Mouse (Mus musculus) neural tube, embryonic 11.5 days (tissue): ENCODE data around the gene Cav1. TPM values are rescaled to one million over a fixed set of nuclear protein-coding genes. Genes with fewer than 3 reads are reported as not detected.

Experiments used
- ATAC-seq: fragments of 200-750 bp; cut with Nextera tagmentation; 2 replicates; pipeline ENCODE4 v1.8.0; 2017; ENCODE audit warnings: moderate number of reproducible peaks, mild to moderate bottlenecking, moderate TSS enrichment, moderate library complexity; ENCODE audit not compliant: insufficient read depth, low FRiP score, low TSS enrichment
- DNase-seq: peaks from one replicate; pipeline ENCODE4 v3.0.0-alpha.2; 2015; ENCODE audit warnings: low spot score
- H3K27ac ChIP-seq: fragments of 300-500 bp; sonication (generic); 2 replicates; pipeline ENCODE4 v1.5.1; 2014; ENCODE audit warnings: low read depth, mild to moderate bottlenecking, low read length
- H3K27me3 ChIP-seq: fragments of 300-500 bp; sonication (generic); 2 replicates; pipeline ENCODE4 v1.6.1; 2014; ENCODE audit warnings: mild to moderate bottlenecking, low read length, mixed read lengths; ENCODE audit not compliant: control insufficient read depth, insufficient read depth
- H3K36me3 ChIP-seq: fragments of 300-500 bp; sonication (generic); 2 replicates; pipeline ENCODE4 v1.6.1; 2014; ENCODE audit warnings: mild to moderate bottlenecking, low read length, moderate library complexity, mixed read lengths; ENCODE audit not compliant: control insufficient read depth, insufficient read depth
- H3K4me1 ChIP-seq: fragments of 300-500 bp; sonication (generic); 2 replicates; pipeline ENCODE4 v1.6.1; 2014; ENCODE audit warnings: low read length, mixed read lengths; ENCODE audit not compliant: control insufficient read depth, insufficient read depth
- H3K4me2 ChIP-seq: fragments of 300-500 bp; sonication (generic); 2 replicates; pipeline ENCODE4 v1.6.1; 2014; ENCODE audit warnings: low read depth, mild to moderate bottlenecking, moderate library complexity
- H3K4me3 ChIP-seq: fragments of 300-500 bp; sonication (generic); 2 replicates; pipeline ENCODE4 v1.5.1; 2014; ENCODE audit warnings: low read depth, low read length
- H3K9ac ChIP-seq: fragments of 300-500 bp; sonication (generic); 2 replicates; pipeline ENCODE4 v1.6.1; 2014; ENCODE audit warnings: mild to moderate bottlenecking, low read length
- H3K9me3 ChIP-seq: fragments of 300-500 bp; sonication (generic); 2 replicates; pipeline ENCODE4 v1.6.1; 2016; ENCODE audit warnings: low read length; ENCODE audit not compliant: control insufficient read depth
- WGBS: fragments of 180-500 bp; shearing (Covaris S2); extraction: QIAGEN DNeasy Blood & Tissue Kit; methylation state at CpG from one replicate; pipeline ENCODE4 v1.1.7; 2014; 5-methylcytosine and 5-hydroxymethylcytosine counted together
- polyA plus RNA-seq: library from polyadenylated mRNA; unstranded; fragments of >200 nt; fragmentation: Nextera tagmentation; extraction: Ambion mirVana; gene quantifications from 2 replicates; pipeline ENCODE4 v1.2.1, GENCODE M21; 2014

Gene Cav1
- polyA plus RNA-seq, 1 experiment from 2014 or later, result 16.5 TPM

DNA sequence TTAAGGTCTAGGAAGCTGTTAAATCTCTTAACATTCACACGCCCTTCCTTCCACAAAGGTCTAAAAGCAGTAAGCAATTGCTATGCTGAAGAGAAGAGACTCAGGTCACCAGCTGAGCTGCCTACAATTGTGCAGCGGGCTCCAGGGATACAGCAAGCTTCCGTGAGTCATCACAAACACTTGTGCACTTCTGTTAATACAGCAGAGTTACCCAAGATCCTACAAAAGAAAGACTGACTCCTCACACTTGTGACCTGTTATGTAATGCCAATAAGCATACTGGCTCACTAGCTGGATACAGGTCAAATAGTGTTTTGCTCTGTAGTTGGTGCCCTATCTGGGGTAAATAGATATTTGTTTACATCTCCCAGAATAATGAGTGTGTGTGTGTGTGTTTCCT lies 74.0 kb downstream of the Cav1 start:
- Histone ChIP-seq H3K4me2 (no peak overlapping the region), H3K36me3 (no peaks in the 10 kb centered on the region), H3K9ac (no peak overlapping the region), H3K9me3 (no peaks in the 10 kb centered on the region), H3K27me3 (no peaks in the 10 kb centered on the region), H3K27ac (no peak overlapping the region), H3K4me1 (no peaks in the 10 kb centered on the region), H3K4me3 (no peak overlapping the region)
- no peak for ATAC-seq
- no peak for DNase-seq
- 81% methylated on average over 3 of the region's 3 CpGs for WGBS

DNA sequence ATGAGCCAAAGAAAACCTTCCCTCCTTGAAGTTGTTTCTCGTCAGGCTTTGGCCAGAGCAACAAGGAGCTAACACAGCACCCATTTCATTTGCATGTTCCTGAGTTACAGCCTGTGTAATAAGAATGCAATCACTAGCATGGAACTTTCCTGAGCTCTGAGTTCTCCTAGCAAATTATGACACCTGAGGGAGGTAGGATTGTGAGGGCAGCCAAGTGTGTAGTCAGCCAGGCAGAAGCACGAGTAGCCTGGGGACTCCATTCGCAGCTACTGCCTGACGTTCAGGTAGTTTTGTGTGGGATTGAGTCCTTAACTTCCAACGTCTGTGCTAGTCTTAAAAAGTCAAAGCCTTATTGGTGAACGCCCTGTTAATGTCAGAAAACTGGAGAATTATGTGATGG lies 75.6 kb downstream of the Cav1 start:
- no peak overlapping the region for H3K4me3 ChIP-seq
- ATAC-seq (no peak), DNase-seq (no peak)
- H3K4me1 ChIP-seq, result no peaks in the 10 kb centered on the region
- no peaks in the 10 kb centered on the region for H3K36me3 ChIP-seq
- no peaks in the 10 kb centered on the region for H3K27me3 ChIP-seq
- H3K9me3 ChIP-seq, result no peaks in the 10 kb centered on the region
- H3K27ac ChIP-seq, result no peak overlapping the region
- WGBS, result 84% methylated on average over 6 of the region's 6 CpGs
- no peak overlapping the region for H3K4me2 ChIP-seq
- no peak overlapping the region for H3K9ac ChIP-seq

DNA sequence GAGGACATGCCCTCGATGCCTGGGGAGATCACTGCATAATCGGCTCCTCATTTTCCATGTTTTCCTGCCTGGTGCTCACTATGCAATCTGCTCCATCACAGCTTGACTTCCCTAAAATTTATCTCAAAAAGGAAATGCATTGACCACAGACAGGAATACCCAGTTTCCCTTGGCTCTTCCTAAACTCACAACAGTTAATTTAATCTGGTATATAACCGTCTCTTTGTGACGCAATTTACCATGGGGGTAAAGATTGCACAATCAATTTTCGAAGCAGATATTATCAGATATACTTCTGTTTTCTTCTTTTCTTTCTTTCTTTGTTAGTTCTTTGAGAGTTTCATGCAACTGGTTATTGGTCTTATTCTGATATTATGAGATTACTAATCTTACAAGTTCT lies 79.4 kb downstream of the Cav1 start:
- DNase-seq, result no peak
- H3K27me3 ChIP-seq, result no peaks in the 10 kb centered on the region
- no peaks in the 10 kb centered on the region for H3K9me3 ChIP-seq
- H3K4me2 ChIP-seq, result no peak overlapping the region
- no peak for ATAC-seq
- H3K4me1 ChIP-seq, result no peaks in the 10 kb centered on the region
- H3K4me3 ChIP-seq, result no peak overlapping the region
- H3K27ac ChIP-seq, result no peak overlapping the region
- 91% methylated on average over 5 of the region's 5 CpGs for WGBS
- H3K36me3 ChIP-seq, result no peaks in the 10 kb centered on the region
- no peak overlapping the region for H3K9ac ChIP-seq

DNA sequence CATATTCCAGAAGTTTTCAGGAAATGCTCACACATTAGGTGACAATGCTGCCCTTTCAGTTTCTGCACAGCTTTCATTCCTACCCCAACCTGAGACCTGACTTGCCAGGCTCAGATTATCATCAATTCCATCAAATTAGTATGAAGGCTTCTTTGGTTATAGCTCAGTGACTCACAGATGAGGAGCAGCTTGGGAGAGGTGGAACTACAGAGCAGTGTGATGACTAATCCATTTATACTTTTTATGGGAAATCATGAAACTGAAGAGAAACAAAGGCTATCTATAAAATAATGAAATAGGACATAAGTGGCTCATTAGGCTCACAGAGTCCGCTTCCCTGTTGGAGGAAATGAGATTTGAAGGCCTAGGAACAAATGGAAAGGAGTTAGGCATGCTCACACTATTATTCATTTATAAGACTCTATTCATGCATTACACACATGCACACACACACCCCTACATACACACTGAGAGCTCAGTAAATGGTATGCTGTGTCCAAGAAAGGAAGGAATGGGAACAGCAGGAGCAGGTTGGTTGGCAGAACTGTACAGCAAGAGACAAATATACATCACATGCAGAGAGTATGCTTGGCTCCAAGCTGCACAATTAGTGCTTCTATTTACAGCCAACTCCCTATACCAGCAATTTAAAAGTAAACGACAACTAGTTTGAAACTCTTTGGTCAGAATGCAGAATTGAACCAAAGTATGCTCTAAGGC lies 82.0 kb downstream of the Cav1 start:
- Histone ChIP-seq H3K4me2 (no peak overlapping the region), H3K36me3 (no peaks in the 10 kb centered on the region), H3K27me3 (no peaks in the 10 kb centered on the region), H3K9me3 (no peaks in the 10 kb centered on the region), H3K4me3 (no peak overlapping the region), H3K27ac (no peak overlapping the region), H3K4me1 (no peaks in the 10 kb centered on the region), H3K9ac (no peak overlapping the region)
- 87% methylated on average over 2 of the region's 2 CpGs for WGBS
- no peak for ATAC-seq
- DNase-seq, result no peak

Other genes with a start within 250 kb of the Cav1 start
- gene Tes, start 241.2 kb upstream of the Cav1 start, polyA plus RNA-seq, result 82.5 and 82.8 TPM in 2 replicates
- gene Cav2, start 25.1 kb upstream of the Cav1 start, polyA plus RNA-seq, result 5.3 and 6.4 TPM in 2 replicates
- 5.4 and 6.9 TPM in 2 replicates for gene Met, start 157.5 kb downstream of the Cav1 start, polyA plus RNA-seq